Mouse (Mus musculus): Measurements from ENCODE around the gene Slc5a4b. TPM values are rescaled to one million over a fixed set of nuclear protein-coding genes. Genes with fewer than 3 reads are reported as not detected.

Gene Slc5a4b
- total and polyA plus RNA-seq, 2 experiments: not detected

- Histone ChIP-seq H3K36me3 (ENCODE audit: control insufficient read depth, insufficient read depth, low read length) (no peaks in the 10 kb centered on the region), H3K4me3 (ENCODE audit: insufficient read depth, low read depth, low read length) (no peak overlapping the region), H3K27ac (replicated peaks; ENCODE audit: insufficient read depth, low read depth, low read length) (no peak overlapping the region), H3K27me3 (ENCODE audit: control insufficient read depth, insufficient read depth, low read length) (no peaks in the 10 kb centered on the region), H3K79me2 (ENCODE audit: control insufficient read depth, insufficient read depth, low read length) (no peaks in the 10 kb centered on the region), H3K9ac (ENCODE audit: low read depth, low read length) (no peak overlapping the region), H3K4me1 (ENCODE audit: control insufficient read depth, insufficient read depth, low read length) (peaks cover 4% of the 10 kb centered on the region; the same call in 1 of the 2 replicates)
- no peak for DNase-seq (ENCODE audit: extremely low read depth, low read depth, low spot score)
- TF ChIP-seq CTCF (IDR thresholded peaks at IDR 0.05; ENCODE audit: low read depth, low read length) (no peak), POLR2A (IDR thresholded peaks at IDR 0.05; ENCODE audit: extremely low read depth, insufficient read depth, low read length) (no peak)
- WGBS: 94% methylated on average over 11 of the region's 11 CpGs
Observed at GRCm38 (mm10) chr10:76051860-76052259, 58.9 kb downstream of the Slc5a4b start.

- peak; percentile 12 for DNase-seq (ENCODE audit: extremely low read depth, low read depth, low spot score)
- Histone ChIP-seq H3K4me3 (ENCODE audit: insufficient read depth, low read depth, low read length) (no peak overlapping the region), H3K79me2 (ENCODE audit: control insufficient read depth, insufficient read depth, low read length) (no peaks in the 10 kb centered on the region), H3K36me3 (ENCODE audit: control insufficient read depth, insufficient read depth, low read length) (no peaks in the 10 kb centered on the region), H3K4me1 (ENCODE audit: control insufficient read depth, insufficient read depth, low read length) (peaks cover 4% of the 10 kb centered on the region; the same call in 1 of the 2 replicates), H3K9ac (ENCODE audit: low read depth, low read length) (no peak overlapping the region), H3K27me3 (ENCODE audit: control insufficient read depth, insufficient read depth, low read length) (no peaks in the 10 kb centered on the region), H3K27ac (replicated peaks; ENCODE audit: insufficient read depth, low read depth, low read length) (no peak overlapping the region)
- WGBS: 19% methylated on average over 6 of the region's 6 CpGs
- no peak for TF ChIP-seq CTCF (IDR thresholded peaks at IDR 0.05; ENCODE audit: low read depth, low read length)
- no peak for TF ChIP-seq POLR2A (IDR thresholded peaks at IDR 0.05; ENCODE audit: extremely low read depth, insufficient read depth, low read length)
Observed at GRCm38 (mm10) chr10:76048967-76049366, 61.8 kb downstream of the Slc5a4b start.

GRCm38 (mm10) chr10:76047182-76047869 is 63.4 kb downstream of the Slc5a4b start:
- no peak for DNase-seq (ENCODE audit: extremely low read depth, low read depth, low spot score)
- 19% methylated on average over 5 of the region's 5 CpGs for WGBS
- H3K27ac ChIP-seq (replicated peaks; ENCODE audit: insufficient read depth, low read depth, low read length): no peak overlapping the region

GRCm38 (mm10) chr10:76046754-76047153 is 64.0 kb downstream of the Slc5a4b start:
- Histone ChIP-seq H3K4me1 (ENCODE audit: control insufficient read depth, insufficient read depth, low read length) (peaks cover 4% of the 10 kb centered on the region; the same call in 1 of the 2 replicates), H3K4me3 (ENCODE audit: insufficient read depth, low read depth, low read length) (no peak overlapping the region), H3K9ac (ENCODE audit: low read depth, low read length) (no peak overlapping the region), H3K79me2 (ENCODE audit: control insufficient read depth, insufficient read depth, low read length) (no peaks in the 10 kb centered on the region), H3K36me3 (ENCODE audit: control insufficient read depth, insufficient read depth, low read length) (peaks cover 4% of the 10 kb centered on the region; the same call in 1 of the 2 replicates), H3K27me3 (ENCODE audit: control insufficient read depth, insufficient read depth, low read length) (no peaks in the 10 kb centered on the region), H3K27ac (replicated peaks; ENCODE audit: insufficient read depth, low read depth, low read length) (no peak overlapping the region)
- TF ChIP-seq CTCF (IDR thresholded peaks at IDR 0.05; ENCODE audit: low read depth, low read length) (no peak), POLR2A (IDR thresholded peaks at IDR 0.05; ENCODE audit: extremely low read depth, insufficient read depth, low read length) (no peak)
- no peak for DNase-seq (ENCODE audit: extremely low read depth, low read depth, low spot score)
- WGBS: 4% methylated on average over 1 of the region's 1 CpGs

More at GRCm38 (mm10) chr10:76047182-76047869, 63.4 kb downstream of the Slc5a4b start:
- Histone ChIP-seq H3K79me2 (ENCODE audit: control insufficient read depth, insufficient read depth, low read length) (no peaks in the 10 kb centered on the region), H3K27me3 (ENCODE audit: control insufficient read depth, insufficient read depth, low read length) (no peaks in the 10 kb centered on the region), H3K9ac (ENCODE audit: low read depth, low read length) (no peak overlapping the region), H3K4me1 (ENCODE audit: control insufficient read depth, insufficient read depth, low read length) (peaks cover 4% of the 10 kb centered on the region; the same call in 1 of the 2 replicates), H3K4me3 (ENCODE audit: insufficient read depth, low read depth, low read length) (no peak overlapping the region), H3K36me3 (ENCODE audit: control insufficient read depth, insufficient read depth, low read length) (peaks cover 4% of the 10 kb centered on the region; the same call in 1 of the 2 replicates)
- TF ChIP-seq CTCF (IDR thresholded peaks at IDR 0.05; ENCODE audit: low read depth, low read length) (no peak), POLR2A (IDR thresholded peaks at IDR 0.05; ENCODE audit: extremely low read depth, insufficient read depth, low read length) (no peak)

GRCm38 (mm10) chr10:76045343-76045742 is 65.4 kb downstream of the Slc5a4b start:
- no peak for DNase-seq (ENCODE audit: extremely low read depth, low read depth, low spot score)
- Histone ChIP-seq H3K79me2 (ENCODE audit: control insufficient read depth, insufficient read depth, low read length) (no peaks in the 10 kb centered on the region), H3K4me1 (ENCODE audit: control insufficient read depth, insufficient read depth, low read length) (peaks cover 4% of the 10 kb centered on the region; the same call in 1 of the 2 replicates), H3K27ac (replicated peaks; ENCODE audit: insufficient read depth, low read depth, low read length) (no peak overlapping the region), H3K4me3 (ENCODE audit: insufficient read depth, low read depth, low read length) (no peak overlapping the region), H3K9ac (ENCODE audit: low read depth, low read length) (no peak overlapping the region), H3K36me3 (ENCODE audit: control insufficient read depth, insufficient read depth, low read length) (peaks cover 9% of the 10 kb centered on the region), H3K27me3 (ENCODE audit: control insufficient read depth, insufficient read depth, low read length) (no peaks in the 10 kb centered on the region)
- 60% methylated on average over 5 of the region's 5 CpGs for WGBS
- TF ChIP-seq POLR2A (IDR thresholded peaks at IDR 0.05; ENCODE audit: extremely low read depth, insufficient read depth, low read length): no peak

- Histone ChIP-seq H3K4me1 (ENCODE audit: control insufficient read depth, insufficient read depth, low read length) (peaks cover 1% of the 10 kb centered on the region), H3K9ac (ENCODE audit: low read depth, low read length) (no peak overlapping the region), H3K36me3 (ENCODE audit: control insufficient read depth, insufficient read depth, low read length) (peaks cover 28% of the 10 kb centered on the region), H3K27ac (replicated peaks; ENCODE audit: insufficient read depth, low read depth, low read length) (no peak overlapping the region), H3K4me3 (ENCODE audit: insufficient read depth, low read depth, low read length) (no peak overlapping the region), H3K79me2 (ENCODE audit: control insufficient read depth, insufficient read depth, low read length) (peaks cover 15% of the 10 kb centered on the region), H3K27me3 (ENCODE audit: control insufficient read depth, insufficient read depth, low read length) (no peaks in the 10 kb centered on the region)
- TF ChIP-seq CTCF (IDR thresholded peaks at IDR 0.05; ENCODE audit: low read depth, low read length) (no peak), POLR2A (IDR thresholded peaks at IDR 0.05; ENCODE audit: extremely low read depth, insufficient read depth, low read length) (no peak)
- DNase-seq (ENCODE audit: extremely low read depth, low read depth, low spot score): no peak
- WGBS: 98% methylated on average over 5 of the region's 5 CpGs
Observed at GRCm38 (mm10) chr10:76036962-76037361, 73.8 kb downstream of the Slc5a4b start.

Measured in liver, adult 2 months (tissue).